Mouse (Mus musculus) hindbrain, embryonic 16.5 days (tissue): Measurements from ENCODE around the gene Stard5. TPM values are rescaled to one million over a fixed set of nuclear protein-coding genes. Genes with fewer than 3 reads are reported as not detected.
A peak's percentile ranks its signal among the peaks of the same experiment; 100 is the strongest.

ENCODE experiments used
- ATAC-seq: fragments of 200-750 bp; cut with Nextera tagmentation; 2 replicates; pipeline ENCODE4 v1.8.0; 2017; ENCODE audit warnings: moderate TSS enrichment, moderate library complexity
- H3K27ac ChIP-seq: fragments of 300-500 bp; sonication (generic); 2 replicates; pipeline ENCODE4 v1.5.1; 2014; ENCODE audit warnings: low read depth, mild to moderate bottlenecking, control low read depth, low read length, moderate library complexity
- H3K27me3 ChIP-seq: fragments of 300-500 bp; sonication (generic); replicated peaks from 2 replicates; pipeline ENCODE4 v1.6.1; 2014; ENCODE audit warnings: low read length; ENCODE audit not compliant: control insufficient read depth, insufficient read depth
- H3K36me3 ChIP-seq: fragments of 300-500 bp; sonication (generic); 2 replicates; pipeline ENCODE4 v1.6.1; 2014; ENCODE audit warnings: mild to moderate bottlenecking, low read length, moderate library complexity, mixed read lengths; ENCODE audit not compliant: control insufficient read depth, insufficient read depth
- H3K4me1 ChIP-seq: fragments of 300-500 bp; sonication (generic); 2 replicates; pipeline ENCODE4 v1.6.1; 2014; ENCODE audit warnings: low read depth, low read length; ENCODE audit not compliant: control insufficient read depth, insufficient read depth
- H3K4me2 ChIP-seq: fragments of 300-500 bp; sonication (generic); 2 replicates; pipeline ENCODE4 v1.6.1; 2014; ENCODE audit warnings: mild to moderate bottlenecking, low read length, control low read depth, moderate library complexity
- H3K4me3 ChIP-seq: fragments of 300-500 bp; sonication (generic); 2 replicates; pipeline ENCODE4 v1.5.1; 2014; ENCODE audit warnings: mild to moderate bottlenecking, low read length, control low read depth, moderate library complexity
- H3K9ac ChIP-seq: fragments of 300-500 bp; sonication (generic); 2 replicates; pipeline ENCODE4 v1.6.1; 2014; ENCODE audit warnings: low read depth, mild to moderate bottlenecking, control low read depth, low read length, moderate library complexity
- H3K9me3 ChIP-seq: fragments of 300-500 bp; sonication (generic); 2 replicates; pipeline ENCODE4 v1.6.1; 2014; ENCODE audit warnings: mild to moderate bottlenecking, low read length, moderate library complexity; ENCODE audit not compliant: control insufficient read depth
- WGBS: fragments of 180-500 bp; shearing (Covaris S2); extraction: QIAGEN DNeasy Blood & Tissue Kit; methylation state at CpG from one replicate; pipeline ENCODE4 v1.1.7; 2014; 5-methylcytosine and 5-hydroxymethylcytosine counted together
- polyA plus RNA-seq: library from polyadenylated mRNA; unstranded; fragments of >200 nt; fragmentation: Nextera tagmentation; extraction: Ambion mirVana; gene quantifications from 2 replicates; pipeline ENCODE4 v1.2.1, GENCODE M21; 2015

The Stard5 gene
- polyA plus RNA-seq, 1 experiment from 2014 or later, result 7.3 TPM

GRCm38 (mm10) chr7:83631073-83631827, 509 bp upstream of the Stard5 start:
- Histone ChIP-seq H3K27me3 (no peaks in the 10 kb centered on the region), H3K27ac (peak overlapping the region; percentile 81), H3K4me1 (peaks cover 11% of the 10 kb centered on the region; the same call in 1 of the 2 replicates), H3K4me3 (peak overlapping the region; percentile 68), H3K36me3 (no peaks in the 10 kb centered on the region), H3K4me2 (peak overlapping the region; percentile 56), H3K9me3 (no peaks in the 10 kb centered on the region), H3K9ac (peak overlapping the region; percentile 77)
- peak; percentile 81 for ATAC-seq
- WGBS, result 14% methylated on average over 11 of the region's 11 CpGs

GRCm38 (mm10) chr7:83632682-83633120, 942 bp downstream of the Stard5 start:
- Histone ChIP-seq H3K4me2 (peak overlapping the region; percentile 56), H3K36me3 (no peaks in the 10 kb centered on the region), H3K4me3 (peak overlapping the region; percentile 68; the same call in 1 of the 2 replicates), H3K27me3 (no peaks in the 10 kb centered on the region), H3K9me3 (no peaks in the 10 kb centered on the region), H3K27ac (no peak overlapping the region), H3K9ac (no peak overlapping the region; the same call in 1 of the 2 replicates), H3K4me1 (peaks cover 11% of the 10 kb centered on the region; the same call in 1 of the 2 replicates)
- 59% methylated on average over 6 of the region's 6 CpGs for WGBS
- ATAC-seq, result no peak

GRCm38 (mm10) chr7:83633856-83634255, 2.1 kb downstream of the Stard5 start:
- H3K27me3 ChIP-seq, result no peaks in the 10 kb centered on the region
- peaks cover 11% of the 10 kb centered on the region; the same call in 1 of the 2 replicates for H3K4me1 ChIP-seq
- ATAC-seq, result no peak
- no peak overlapping the region for H3K9ac ChIP-seq
- H3K36me3 ChIP-seq, result no peaks in the 10 kb centered on the region
- H3K9me3 ChIP-seq, result no peaks in the 10 kb centered on the region
- no peak overlapping the region for H3K4me3 ChIP-seq
- H3K27ac ChIP-seq, result no peak overlapping the region
- H3K4me2 ChIP-seq, result no peak overlapping the region
- WGBS, result 95% methylated on average over 6 of the region's 6 CpGs

GRCm38 (mm10) chr7:83635726-83636125, 4.0 kb downstream of the Stard5 start:
- Histone ChIP-seq H3K27ac (no peak overlapping the region), H3K4me3 (no peak overlapping the region), H3K4me1 (peaks cover 10% of the 10 kb centered on the region; the same call in 1 of the 2 replicates), H3K36me3 (no peaks in the 10 kb centered on the region; the same call in 1 of the 2 replicates), H3K9ac (no peak overlapping the region), H3K9me3 (no peaks in the 10 kb centered on the region), H3K4me2 (no peak overlapping the region), H3K27me3 (no peaks in the 10 kb centered on the region)
- 67% methylated on average over 2 of the region's 2 CpGs for WGBS
- ATAC-seq, result no peak

- H3K9ac ChIP-seq, result no peak overlapping the region
- 87% methylated on average over 8 of the region's 8 CpGs for WGBS
- H3K27me3 ChIP-seq, result no peaks in the 10 kb centered on the region
- ATAC-seq, result no peak
- H3K27ac ChIP-seq, result no peak overlapping the region
- H3K4me2 ChIP-seq, result no peak overlapping the region
- peaks cover 5% of the 10 kb centered on the region; the same call in 1 of the 2 replicates for H3K4me1 ChIP-seq
- no peaks in the 10 kb centered on the region; the same call in 1 of the 2 replicates for H3K36me3 ChIP-seq
- no peaks in the 10 kb centered on the region for H3K9me3 ChIP-seq
- no peak overlapping the region for H3K4me3 ChIP-seq
These were observed 4.7 kb downstream of the Stard5 start for GRCm38 (mm10) chr7:83636425-83636824.

- Histone ChIP-seq H3K27me3 (no peaks in the 10 kb centered on the region), H3K4me2 (no peak overlapping the region), H3K36me3 (no peaks in the 10 kb centered on the region; the same call in 1 of the 2 replicates), H3K27ac (no peak overlapping the region), H3K4me3 (no peak overlapping the region), H3K9me3 (no peaks in the 10 kb centered on the region), H3K4me1 (no peaks in the 10 kb centered on the region), H3K9ac (no peak overlapping the region)
- 88% methylated on average over 8 of the region's 8 CpGs for WGBS
- ATAC-seq, result no peak
These were observed 6.2 kb downstream of the Stard5 start for GRCm38 (mm10) chr7:83637781-83638583.

- no peak overlapping the region for H3K4me2 ChIP-seq
- 86% methylated on average over 3 of the region's 3 CpGs for WGBS
These were observed 7.3 kb downstream of the Stard5 start for GRCm38 (mm10) chr7:83639084-83639483.

GRCm38 (mm10) chr7:83640581-83640980, 8.8 kb downstream of the Stard5 start:
- Histone ChIP-seq H3K27ac (no peak overlapping the region), H3K4me3 (no peak overlapping the region), H3K9me3 (no peaks in the 10 kb centered on the region), H3K36me3 (no peaks in the 10 kb centered on the region; the same call in 1 of the 2 replicates), H3K27me3 (no peaks in the 10 kb centered on the region), H3K9ac (no peak overlapping the region), H3K4me2 (no peak overlapping the region), H3K4me1 (no peaks in the 10 kb centered on the region)
- no peak for ATAC-seq
- 89% methylated on average over 5 of the region's 5 CpGs for WGBS

More at GRCm38 (mm10) chr7:83639084-83639483, 7.3 kb downstream of the Stard5 start:
- no peak for ATAC-seq
- no peaks in the 10 kb centered on the region for H3K4me1 ChIP-seq
- H3K9me3 ChIP-seq, result no peaks in the 10 kb centered on the region
- H3K27me3 ChIP-seq, result no peaks in the 10 kb centered on the region
- H3K4me3 ChIP-seq, result no peak overlapping the region
- H3K36me3 ChIP-seq, result no peaks in the 10 kb centered on the region; the same call in 1 of the 2 replicates
- H3K9ac ChIP-seq, result no peak overlapping the region
- H3K27ac ChIP-seq, result no peak overlapping the region

- no peaks in the 10 kb centered on the region for H3K9me3 ChIP-seq
- H3K4me3 ChIP-seq, result no peak overlapping the region
- no peak overlapping the region for H3K9ac ChIP-seq
- H3K36me3 ChIP-seq, result no peaks in the 10 kb centered on the region; the same call in 1 of the 2 replicates
- no peak for ATAC-seq
- H3K4me2 ChIP-seq, result no peak overlapping the region
- no peaks in the 10 kb centered on the region for H3K27me3 ChIP-seq
- H3K4me1 ChIP-seq, result no peaks in the 10 kb centered on the region
- 62% methylated on average over 2 of the region's 2 CpGs for WGBS
- H3K27ac ChIP-seq, result no peak overlapping the region
These were observed 9.4 kb downstream of the Stard5 start for GRCm38 (mm10) chr7:83641163-83641562.
